Mouse (Mus musculus) gastrocnemius, postnatal 10 days (tissue): Measurements from ENCODE around the gene Evc. TPM values are rescaled to one million over a fixed set of nuclear protein-coding genes. Genes with fewer than 3 reads are reported as not detected.

Experiments
- DNase-seq: peaks from one replicate; pipeline ENCODE4 v3.0.0; 2021; ENCODE audit warnings: mixed read lengths
- long read RNA-seq, 2 experiments: library from polyadenylated mRNA; stranded (forward); transcript quantifications; one replicate each; pipeline ENCODE4 v2.0.0; 2021
- total RNA-seq, 2 experiments: library from RNA; stranded (reverse); gene quantifications; 2 replicates each; pipeline ENCODE4 v1.2.3; 2021

Evc gene
- total RNA-seq, result 10 to 100 TPM; 24.6 to 27.4 TPM
- long read RNA-seq, experiment 1, full-length matches to known transcripts, result 4 of 37 reads
- long read RNA-seq, experiment 1, partial matches to known transcripts, result 5 of 37 reads
- long read RNA-seq, experiment 1, other reads (novel, unspliced or antisense), result 28 of 37 reads
- long read RNA-seq, experiment 2, full-length matches to known transcripts, result 2 of 34 reads
- long read RNA-seq, experiment 2, partial matches to known transcripts, result 6 of 34 reads
- long read RNA-seq, experiment 2, other reads (novel, unspliced or antisense), result 26 of 34 reads

- peak; percentile 78 for DNase-seq
These were observed at the start of gene Evc for GRCm38 (mm10) chr5:37336485-37337105. Evc (minus strand) TSS chr5:37336894.

- peak; percentile 16 for DNase-seq
These were observed 46.9 kb upstream of the Evc start for GRCm38 (mm10) chr5:37383570-37383969.

DNA sequence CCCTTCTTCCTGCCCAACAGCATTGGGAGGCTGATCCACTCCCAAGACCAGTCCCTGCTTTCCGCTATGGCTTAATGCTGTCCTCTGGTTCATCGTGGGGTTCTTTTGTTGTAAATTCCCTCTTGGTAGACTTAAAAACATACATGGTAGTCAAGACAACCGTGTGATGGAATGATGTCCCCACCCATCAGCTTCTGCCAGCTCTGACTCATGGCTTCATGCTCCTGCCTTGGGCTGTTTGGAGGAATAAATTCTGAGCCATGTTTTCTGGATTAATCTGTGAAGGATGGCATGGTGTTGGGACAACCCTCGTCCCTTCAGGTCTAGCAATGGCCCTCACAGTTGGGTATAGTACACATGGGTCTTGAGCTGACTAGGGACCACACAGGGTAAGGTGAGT is 43.9 kb upstream of the Evc start:
- no peak for DNase-seq

DNA sequence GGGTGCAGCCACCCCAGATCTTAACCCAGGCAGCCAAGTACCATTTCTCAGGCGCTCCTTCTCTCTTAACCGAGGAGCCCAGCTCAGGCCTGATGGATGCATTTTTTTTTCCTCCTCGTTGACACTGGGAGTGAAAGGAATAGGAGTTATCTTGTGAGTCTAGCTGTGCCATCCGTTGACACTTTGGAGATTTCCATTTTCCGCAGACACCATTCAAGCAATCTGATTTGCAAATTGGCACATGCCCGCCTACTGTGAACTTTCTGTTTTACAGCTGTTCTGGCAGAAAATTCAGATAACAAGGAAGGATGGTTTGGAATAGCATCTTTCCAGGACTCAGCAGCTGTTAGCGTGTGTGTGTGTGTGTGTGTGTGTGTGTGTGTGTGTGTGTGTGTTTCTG is 40.7 kb upstream of the Evc start:
- no peak for DNase-seq

DNA sequence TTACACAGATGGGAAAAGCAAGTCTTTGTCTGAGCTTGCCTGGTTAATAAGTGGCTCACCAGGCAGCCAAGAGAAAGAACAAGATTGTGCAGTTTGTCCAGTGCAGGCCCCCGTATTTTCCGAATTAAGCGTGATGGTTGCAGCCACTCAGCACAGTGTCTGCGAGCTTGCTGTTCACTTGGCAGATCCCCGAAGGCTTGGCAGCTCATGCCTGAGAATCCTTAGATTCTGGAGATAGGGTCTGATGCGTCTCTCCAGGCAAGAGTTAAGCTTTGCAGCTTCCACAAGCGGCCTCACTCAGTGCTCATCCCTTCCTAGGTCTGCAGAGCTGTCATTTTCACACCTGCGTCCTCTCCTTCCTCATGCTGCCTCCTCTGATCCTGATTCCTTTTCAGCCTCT is 32.1 kb upstream of the Evc start:
- no peak for DNase-seq

DNA sequence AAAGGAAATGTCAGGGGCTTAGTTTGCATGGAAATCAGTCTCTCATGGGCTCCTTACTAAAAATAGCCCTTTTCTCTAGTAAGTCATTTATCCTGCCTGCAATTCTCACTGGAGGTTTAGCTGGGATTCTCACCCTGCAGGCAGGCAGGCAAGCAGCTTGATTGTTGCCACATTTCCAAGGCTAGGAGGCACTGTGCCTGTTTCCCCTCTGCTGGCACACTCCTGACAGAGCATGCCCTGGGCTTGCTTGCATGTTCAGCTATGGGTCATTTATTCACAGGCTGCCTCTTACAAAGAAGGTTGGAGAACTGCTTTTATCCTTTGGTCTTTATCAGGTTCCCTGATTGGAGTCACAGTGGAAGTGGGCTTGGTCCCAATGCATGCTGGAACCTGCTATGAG is 29.1 kb upstream of the Evc start:
- no peak for DNase-seq

DNA sequence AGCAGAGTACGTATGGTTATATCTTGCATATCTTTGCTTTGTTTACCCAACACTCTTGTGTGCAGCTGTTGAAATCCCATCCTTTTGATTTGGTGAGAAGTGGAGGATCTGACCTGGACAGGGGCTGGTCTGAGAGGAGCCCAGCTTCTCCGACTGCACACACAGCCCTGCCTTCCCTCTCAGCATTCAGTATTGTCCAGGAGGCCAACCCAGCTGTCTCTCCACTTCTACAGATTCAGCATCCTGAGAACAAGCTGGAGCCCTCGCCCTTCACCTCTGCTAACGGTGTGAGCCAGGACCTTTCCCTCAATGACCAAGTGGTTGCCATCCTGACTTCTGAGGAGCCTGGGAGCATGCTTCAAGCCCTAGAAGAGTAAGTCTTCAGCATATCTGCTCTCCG is 26.6 kb upstream of the Evc start:
- DNase-seq, result no peak

DNA sequence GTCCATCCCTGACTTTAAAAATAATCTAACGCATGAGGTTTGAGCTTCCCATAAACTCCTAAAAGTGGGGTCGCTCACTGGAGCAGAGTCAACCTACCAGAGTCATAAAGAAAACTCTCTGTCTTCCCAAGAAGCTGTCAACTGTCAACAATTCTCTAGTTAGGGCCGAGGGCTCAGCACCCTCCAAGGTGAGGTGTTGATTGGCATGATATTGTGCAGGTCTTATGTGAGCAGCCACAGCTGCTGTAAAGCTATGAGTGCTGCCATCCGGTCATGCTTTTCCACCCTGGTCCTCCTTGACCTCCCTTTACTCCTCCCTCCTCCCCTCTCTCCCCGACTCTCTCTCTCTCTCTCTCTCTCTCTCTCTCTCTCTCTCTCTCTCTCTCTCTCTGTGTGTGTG is 25.9 kb upstream of the Evc start:
- DNase-seq, result no peak

- DNase-seq, result no peak
These were observed 19.3 kb upstream of the Evc start for GRCm38 (mm10) chr5:37356027-37356426.

- peak; percentile 72 for DNase-seq
These were observed 17.7 kb upstream of the Evc start for GRCm38 (mm10) chr5:37354385-37354784.

DNA sequence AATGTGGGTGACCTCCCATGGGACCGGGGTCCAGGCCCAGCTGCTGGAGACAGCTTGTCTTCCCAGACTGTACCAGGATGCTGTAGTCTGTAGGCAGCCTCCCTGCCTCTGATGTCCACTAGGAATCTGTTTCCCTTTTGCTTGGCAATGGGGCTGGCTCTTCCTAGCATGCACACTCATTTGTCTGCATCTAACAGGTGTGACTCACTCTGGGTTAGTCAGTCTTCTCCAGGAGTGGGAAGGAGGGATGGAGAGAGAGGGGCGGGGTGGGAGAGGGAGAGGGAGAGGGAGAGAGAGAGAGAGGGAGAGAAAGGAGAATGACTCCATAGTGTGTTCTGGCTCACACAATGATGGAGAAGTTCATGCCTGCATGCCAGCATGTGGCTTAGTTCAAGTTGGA is 15.1 kb upstream of the Evc start:
- no peak for DNase-seq

DNA sequence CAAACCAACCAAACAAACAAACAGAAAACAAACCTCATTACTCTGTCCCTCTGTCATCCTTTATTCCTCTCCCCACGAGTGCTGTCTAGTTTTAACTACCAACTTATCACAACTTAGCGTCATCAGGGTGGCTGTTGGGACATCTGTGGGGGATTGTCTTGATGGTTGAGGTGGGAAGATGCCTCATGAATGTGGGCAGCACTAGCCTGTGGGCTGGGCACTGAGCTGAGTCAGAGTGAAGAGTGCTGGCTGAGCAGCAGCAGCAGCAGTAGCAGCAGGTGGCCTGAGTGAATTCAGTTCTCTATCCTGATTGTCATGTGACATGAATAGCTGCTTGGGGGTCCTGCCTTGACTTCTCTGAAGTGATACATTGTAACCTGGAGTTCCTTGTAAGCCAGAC is 7.3 kb upstream of the Evc start:
- no peak for DNase-seq

DNA sequence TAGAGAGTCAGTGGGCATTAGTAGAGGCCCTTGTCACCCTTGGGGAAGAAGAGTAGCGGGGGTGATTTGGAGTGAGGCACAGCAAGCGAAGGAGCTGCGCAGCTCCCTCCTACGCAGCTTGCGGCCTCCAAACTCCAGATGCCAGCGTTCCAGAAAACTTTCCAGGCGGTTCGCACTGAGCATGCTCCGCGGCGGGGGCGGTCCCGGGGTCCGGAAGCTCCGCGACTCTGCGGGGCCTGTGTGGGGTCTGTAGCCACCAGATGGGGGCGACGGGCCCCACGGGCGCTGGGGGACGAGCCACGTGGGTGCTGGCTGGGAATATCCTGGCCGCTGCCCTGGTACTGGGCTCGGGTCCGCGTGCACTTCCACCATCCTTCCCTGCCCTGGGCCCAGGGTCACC is 1.6 kb upstream of the Evc start, which contains the start of gene Evc2:
Gene Evc2, plus strand, starts transcription at position 212 of the 400 bp plus-strand sequence.
- peak; percentile 76 for DNase-seq

DNA sequence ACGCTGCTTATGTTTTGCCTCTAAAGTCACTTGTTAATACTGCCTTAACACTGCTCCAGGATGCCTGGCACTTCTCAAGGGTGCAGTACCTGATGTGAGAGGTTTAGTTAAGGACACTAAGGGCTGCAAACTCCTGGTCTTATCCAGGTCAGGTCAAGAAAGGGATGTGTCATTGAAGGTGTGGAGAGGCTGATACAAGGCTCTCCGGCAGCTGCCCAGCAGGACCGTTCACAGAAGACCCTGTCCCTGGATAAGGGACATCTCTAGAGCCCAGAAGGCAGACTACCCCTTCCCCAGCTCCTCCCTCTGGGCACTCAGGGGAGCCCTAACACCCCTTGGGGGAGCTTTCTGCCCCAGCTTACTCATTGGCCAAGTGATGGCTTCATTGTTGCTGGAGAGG is 1.0 kb upstream of the Evc start:
- DNase-seq, result no peak

- DNase-seq, result no peak
These were observed 1.6 kb downstream of the Evc start for GRCm38 (mm10) chr5:37335061-37335460.

DNA sequence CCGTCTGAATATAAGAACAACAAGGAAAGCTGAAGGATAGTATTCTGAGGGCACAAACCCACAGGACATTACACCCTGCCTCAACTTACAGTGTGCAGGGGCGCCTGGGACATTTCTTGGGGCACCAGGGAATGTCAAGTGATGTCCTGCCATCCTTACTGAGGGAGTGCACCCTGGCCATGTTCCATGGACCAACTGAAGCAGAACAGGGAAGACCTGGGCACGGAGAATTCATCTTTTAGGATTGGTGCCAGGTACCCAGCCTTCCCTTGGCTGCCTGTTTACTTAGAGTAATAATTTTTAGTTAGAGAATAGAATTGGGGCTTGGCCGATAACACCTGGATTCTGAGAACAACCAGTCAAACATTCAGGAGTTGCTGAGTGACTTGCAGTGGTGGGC is 4.6 kb downstream of the Evc start:
- DNase-seq, result no peak

- DNase-seq, result no peak
These were observed 5.6 kb downstream of the Evc start for GRCm38 (mm10) chr5:37331133-37331505.

DNA sequence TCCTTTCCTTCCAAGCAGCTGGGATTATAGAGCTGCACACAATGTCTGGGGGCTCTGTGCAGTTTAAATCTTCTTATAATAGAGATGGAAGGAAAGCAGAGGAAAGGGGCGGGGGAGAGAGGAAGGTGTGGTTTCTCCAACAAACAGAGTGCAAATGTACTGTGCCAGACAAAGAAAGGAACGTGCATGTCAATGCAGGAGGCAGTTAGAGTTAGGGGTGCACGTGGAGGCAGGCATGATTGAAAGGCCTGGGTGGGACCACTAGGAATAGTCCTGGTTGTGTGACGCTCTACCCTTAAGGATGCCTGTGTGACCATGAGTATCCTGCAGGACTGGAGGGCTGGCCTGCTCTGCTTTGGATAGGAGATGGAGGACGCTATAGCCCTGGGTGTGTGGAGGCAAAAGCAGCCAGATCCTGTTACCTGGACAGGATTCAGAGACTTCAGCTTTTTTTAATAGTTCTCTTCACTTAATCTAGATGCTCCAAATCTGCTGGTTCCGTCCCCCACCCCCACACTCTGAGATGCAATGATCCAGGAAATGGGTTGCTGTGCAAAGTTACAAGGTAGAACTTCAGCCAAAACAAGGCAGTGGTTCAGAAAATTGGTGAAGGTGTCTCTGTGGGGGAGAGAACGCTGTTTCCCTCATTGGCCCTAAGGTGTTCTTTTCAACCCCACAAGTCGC is 6.1 kb downstream of the Evc start:
- DNase-seq, result no peak

DNA sequence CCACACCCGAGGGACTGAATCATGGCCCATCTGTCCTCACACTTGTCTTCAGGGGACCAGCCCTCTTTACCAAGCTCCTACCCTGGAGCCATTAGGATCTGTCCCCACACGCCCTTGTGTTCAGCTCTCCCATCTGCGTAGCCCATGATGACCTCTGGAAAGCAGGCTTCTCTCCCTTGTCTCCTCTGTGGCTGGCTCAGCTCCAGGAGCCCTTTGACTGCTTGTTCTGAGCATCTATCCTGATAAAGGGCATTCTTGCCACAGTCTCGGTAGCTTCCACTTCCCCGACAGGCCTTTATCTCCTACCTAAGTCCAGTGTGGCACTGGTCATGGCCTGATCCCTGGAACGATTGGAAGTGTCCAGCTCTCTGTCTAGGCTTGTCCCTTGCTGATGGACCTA is 10.0 kb downstream of the Evc start:
- DNase-seq, result no peak

GRCm38 (mm10) chr5:37320761-37321160 is 15.9 kb downstream of the Evc start:
- DNase-seq, result no peak

DNA sequence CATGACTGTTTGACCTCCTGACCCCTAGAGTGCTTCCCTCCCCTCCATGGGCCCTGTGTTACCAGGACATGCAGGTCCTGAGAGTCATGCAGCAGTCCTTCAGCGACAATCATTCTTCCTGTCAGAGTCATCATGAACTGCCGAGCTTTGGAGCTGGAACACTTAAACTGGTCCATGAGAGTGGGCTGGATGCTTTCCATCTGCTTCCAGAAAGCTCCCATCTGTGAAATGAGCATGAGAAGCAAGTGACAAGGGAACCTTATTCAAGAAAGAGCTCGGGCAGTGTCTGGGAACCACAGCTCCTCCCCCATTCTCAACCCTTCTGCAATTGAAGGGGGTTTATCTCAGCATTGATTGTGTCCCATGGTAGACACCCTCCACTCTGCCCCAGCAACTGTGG is 16.5 kb downstream of the Evc start:
- no peak for DNase-seq

- peak; percentile 35 for DNase-seq
These were observed 18.0 kb downstream of the Evc start for GRCm38 (mm10) chr5:37318715-37319114.

DNA sequence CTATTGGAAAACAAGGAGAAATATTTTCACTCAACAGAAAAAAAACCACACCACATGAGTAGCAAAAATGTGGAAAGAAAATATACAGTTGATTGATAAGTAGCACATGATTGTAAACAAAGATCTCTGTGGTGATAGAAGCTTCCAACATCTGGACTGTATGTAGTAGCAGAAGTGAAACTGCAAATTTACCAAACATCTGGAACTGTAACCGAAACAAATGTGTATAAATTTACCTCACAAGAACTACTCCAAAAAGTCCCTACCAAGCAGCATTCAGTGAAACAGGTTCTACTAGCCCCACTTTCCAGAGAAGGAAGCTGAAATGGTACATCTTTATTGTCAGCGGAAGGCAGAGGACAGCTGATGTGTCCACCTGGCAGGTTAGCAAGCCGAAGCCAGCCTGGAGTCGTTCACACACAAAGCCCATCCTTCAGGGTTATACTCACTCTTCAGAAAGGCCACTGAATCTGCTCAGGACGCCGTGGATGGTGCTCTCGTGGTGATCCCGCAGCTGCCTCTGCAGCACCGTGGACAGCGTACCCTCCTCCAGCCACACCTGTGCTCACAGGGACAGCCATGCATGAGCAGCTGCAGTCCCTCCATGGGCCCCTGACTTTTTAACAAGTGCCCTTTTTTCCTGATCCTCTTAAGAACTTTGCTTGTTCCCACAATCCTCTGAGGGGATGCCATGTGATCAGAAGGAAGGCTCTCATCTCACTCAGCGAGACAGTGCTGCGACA is 23.5 kb downstream of the Evc start:
- DNase-seq, result no peak
